Mouse (Mus musculus): ENCODE measurements at regions not wholly inside any gene's neighbourhood (a gene's known extent, or its start where the extent isn't known, plus 50 kb on each side); places are given as distances from the start of the nearest gene placed in this dataset.

DNA sequence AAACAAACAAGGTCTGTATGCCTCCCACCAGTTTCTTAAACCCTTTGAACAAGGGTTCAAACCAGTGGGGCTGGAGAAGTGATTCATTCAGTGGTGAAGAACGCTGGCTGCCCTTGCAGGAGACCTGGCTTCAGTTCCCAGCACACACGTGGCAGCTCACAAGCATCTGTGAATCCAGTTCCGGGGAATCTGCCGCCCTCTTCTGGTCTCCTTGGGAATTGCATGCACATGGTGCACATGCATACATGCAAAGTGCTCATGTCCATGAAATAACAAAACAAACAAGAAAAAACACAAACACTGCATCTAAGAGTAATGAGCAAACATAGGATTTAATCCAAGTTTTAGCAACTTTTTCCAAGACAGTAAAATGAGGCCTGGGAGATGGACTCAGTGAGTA, 108.5 kb upstream of the Ubl3 start:
- dilution Hi-C loops (cut with MboI; ENCODE audit: extremely low pct_ligation_motif_present, extremely low pct_unique_long_range_greater_than_20kb, low sequenced_read_pairs) = no loop called here
- Histone ChIP-seq H3K9ac (ENCODE audit: insufficient read depth, low read depth) (no peak overlapping the region), H3K36me3 (replicated peaks in 1 of 2; ENCODE audit: control insufficient read depth in 1 of 2, insufficient read depth in 1 of 2, low read length in 1 of 2) (peaks cover 0 to 1% of the 10 kb centered on the region in 2 experiments), H3K9me3 (replicated peaks; ENCODE audit: low read length) (peaks cover 14% of the 10 kb centered on the region), H3K4me2 (ENCODE audit: insufficient read depth, low read depth, poor library complexity, severe bottlenecking) (no peak overlapping the region), H3K4me1 (ENCODE audit: control insufficient read depth in 1 of 2, insufficient read depth in 2 of 2) (peaks cover 0 to 30% of the 10 kb centered on the region in 2 experiments; a peak in 2 of 4 replicates), H3K4me3 (replicated peaks in 1 of 3; ENCODE audit: low read depth in 2 of 3, low read length in 2 of 3, poor library complexity in 1 of 3) (no peak overlapping the region), H3K27ac (ENCODE audit: insufficient read depth, low read depth) (no peak overlapping the region), H3K27me3 (replicated peaks) (no peaks in the 10 kb centered on the region), H3K79me2 (replicated peaks; ENCODE audit: control insufficient read depth, extremely low read depth, insufficient read depth, poor library complexity, severe bottlenecking) (no peaks in the 10 kb centered on the region)
- no peak for DNase-seq (ENCODE audit: extremely low read depth)
- TF ChIP-seq CTCF (conservative IDR thresholded peaks at IDR 0.05 in 1 of 2, IDR thresholded peaks at IDR 0.05 in 1 of 2; ENCODE audit: low read depth in 2 of 2, low read length in 2 of 2) (peak; percentile 36 to 49; a peak in 3 of 4 replicates), ZC3H11A (IDR thresholded peaks at IDR 0.05; ENCODE audit: low read depth, low read length) (no peak), POLR2AphosphoS2 (IDR thresholded peaks at IDR 0.05; ENCODE audit: low read depth, low read length) (no peak), SMC3 (IDR thresholded peaks at IDR 0.05; ENCODE audit: low read depth, low read length) (peak; percentile 46), SIN3A (IDR thresholded peaks at IDR 0.05; ENCODE audit: low read length) (no peak), MAX (IDR thresholded peaks at IDR 0.05; ENCODE audit: low read length) (no peak), USF1 (IDR thresholded peaks at IDR 0.05; ENCODE audit: low read depth, low read length) (no peak), NELFE (IDR thresholded peaks at IDR 0.05; ENCODE audit: low read depth, low read length) (no peak), UBTF (IDR thresholded peaks at IDR 0.05; ENCODE audit: low read depth, low read length) (no peak), RAD21 (IDR thresholded peaks at IDR 0.05; ENCODE audit: low read depth, low read length) (peak; percentile 41), MYC (IDR thresholded peaks at IDR 0.05; ENCODE audit: low read depth, low read length) (0 out of 2 replicates have a peak, but pooled peaks have one; percentile 16)
- in situ Hi-C loops (cut with MboI; ENCODE audit: low pct_ligation_motif_present, low pct_unique_long_range_greater_than_20kb, low sequenced_read_pairs) = no loop called here

DNA sequence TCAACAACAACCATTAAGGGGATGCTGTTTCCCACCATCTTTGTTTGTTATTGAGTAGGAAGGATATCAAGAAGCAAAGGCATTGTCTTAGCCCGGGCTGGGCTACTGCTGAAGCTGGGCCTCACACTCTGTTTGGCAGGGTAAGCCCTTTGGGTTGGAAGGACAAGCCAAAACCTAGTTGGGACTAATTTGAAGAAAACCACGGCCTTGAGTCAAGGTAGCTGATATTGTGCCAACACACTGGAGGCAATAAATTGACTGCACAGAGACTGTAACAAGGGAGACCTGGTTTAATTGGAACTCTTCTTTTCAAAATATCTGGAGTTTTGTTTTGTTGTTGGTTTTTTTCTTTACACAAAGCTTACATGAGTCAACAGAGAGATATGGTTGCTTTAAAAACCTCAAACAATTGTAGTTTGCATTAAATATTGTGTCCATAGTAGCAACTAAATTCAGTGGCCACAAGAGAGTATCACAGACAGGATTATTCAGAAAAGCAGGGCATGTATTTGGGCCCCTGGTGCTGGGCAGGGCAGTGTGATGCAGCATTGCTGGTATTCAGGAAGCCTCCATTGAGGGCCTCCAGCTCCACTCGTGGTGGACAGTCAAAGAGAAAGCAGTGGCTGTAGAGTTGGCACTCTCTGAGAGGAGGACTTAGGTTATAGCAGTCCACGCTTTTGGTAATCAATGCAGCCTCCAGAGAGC, 105.5 kb upstream of the Ubl3 start:
- Histone ChIP-seq H3K9ac (ENCODE audit: insufficient read depth, low read depth) (no peak overlapping the region), H3K27ac (ENCODE audit: insufficient read depth, low read depth) (no peak overlapping the region), H3K4me1 (ENCODE audit: control insufficient read depth in 1 of 2, insufficient read depth in 2 of 2) (peaks cover 0 to 26% of the 10 kb centered on the region in 2 experiments; a peak in 3 of 4 replicates), H3K4me3 (replicated peaks in 1 of 3; ENCODE audit: low read depth in 2 of 3, low read length in 2 of 3, poor library complexity in 1 of 3) (no peak overlapping the region), H3K36me3 (replicated peaks in 1 of 2; ENCODE audit: control insufficient read depth in 1 of 2, insufficient read depth in 1 of 2, low read length in 1 of 2) (peaks cover 0 to 4% of the 10 kb centered on the region in 2 experiments), H3K27me3 (replicated peaks) (no peaks in the 10 kb centered on the region), H3K9me3 (replicated peaks; ENCODE audit: low read length) (peaks cover 12% of the 10 kb centered on the region), H3K4me2 (ENCODE audit: insufficient read depth, low read depth, poor library complexity, severe bottlenecking) (no peak overlapping the region), H3K79me2 (replicated peaks; ENCODE audit: control insufficient read depth, extremely low read depth, insufficient read depth, poor library complexity, severe bottlenecking) (no peaks in the 10 kb centered on the region)
- dilution Hi-C loops (cut with MboI; ENCODE audit: extremely low pct_ligation_motif_present, extremely low pct_unique_long_range_greater_than_20kb, low sequenced_read_pairs) (no loop called here), in situ Hi-C loops (cut with MboI; ENCODE audit: low pct_ligation_motif_present, low pct_unique_long_range_greater_than_20kb, low sequenced_read_pairs) (no loop called here)
- TF ChIP-seq UBTF (IDR thresholded peaks at IDR 0.05; ENCODE audit: low read depth, low read length) (no peak), ELF1 (IDR thresholded peaks at IDR 0.05; ENCODE audit: low read depth, low read length) (no peak), ETS1 (conservative IDR thresholded peaks at IDR 0.05; ENCODE audit: low read depth, low read length) (no peak), PAX5 (IDR thresholded peaks at IDR 0.05; ENCODE audit: low read length) (no peak)
- DNase-seq (ENCODE audit: extremely low read depth) = no peak

All from CH12.LX (cell line).